Mouse (Mus musculus) liver, postnatal 0 days (tissue): ENCODE results near the gene Smpdl3b. TPM values are rescaled to one million over a fixed set of nuclear protein-coding genes. Genes with fewer than 3 reads are reported as not detected.
"Not testable (repeated sequence)": the region's sequence is repeated elsewhere in the genome, so short reads cannot be mapped to it uniquely, and the experiment has no call there.

Experiments
- ATAC-seq: fragments of 200-750 bp; cut with Nextera tagmentation; 2 replicates; pipeline ENCODE4 v1.8.0; 2017; ENCODE audit warnings: mild to moderate bottlenecking, moderate library complexity
- DNase-seq: peaks from one replicate; pipeline ENCODE4 v3.0.0-alpha.2; 2016
- H3K27ac ChIP-seq: fragments of 300-500 bp; sonication (generic); 2 replicates; pipeline ENCODE4 v1.5.1; 2014; ENCODE audit warnings: antibody characterized with exemption, moderate library complexity, mild to moderate bottlenecking, low read depth
- H3K27me3 ChIP-seq: fragments of 300-500 bp; sonication (generic); 2 replicates; pipeline ENCODE4 v1.6.1; 2014; ENCODE audit warnings: low read length, control low read depth, mixed read lengths; ENCODE audit not compliant: insufficient read depth
- H3K36me3 ChIP-seq: fragments of 300-500 bp; sonication (generic); replicated peaks from 2 replicates; pipeline ENCODE4 v1.6.1; 2014; ENCODE audit warnings: mild to moderate bottlenecking, control low read depth, low read length, moderate library complexity, mixed read lengths; ENCODE audit not compliant: insufficient read depth
- H3K4me1 ChIP-seq: fragments of 300-500 bp; sonication (generic); 2 replicates; pipeline ENCODE4 v1.6.1; 2014; ENCODE audit warnings: antibody characterized with exemption, mild to moderate bottlenecking, control low read depth; ENCODE audit not compliant: insufficient read depth
- H3K4me2 ChIP-seq: fragments of 300-500 bp; sonication (generic); 2 replicates; pipeline ENCODE4 v1.6.1; 2014; ENCODE audit warnings: low read depth, mild to moderate bottlenecking, low read length, moderate library complexity, mixed read lengths
- H3K4me3 ChIP-seq: fragments of 300-500 bp; sonication (generic); 2 replicates; pipeline ENCODE4 v1.5.1; 2014; ENCODE audit warnings: low read depth, low read length
- H3K9ac ChIP-seq: fragments of 300-500 bp; sonication (generic); replicated peaks from 2 replicates; pipeline ENCODE4 v1.6.1; 2014; ENCODE audit warnings: mild to moderate bottlenecking, moderate library complexity
- H3K9me3 ChIP-seq: fragments of 300-500 bp; sonication (generic); 2 replicates; pipeline ENCODE4 v1.6.1; 2016; ENCODE audit warnings: mild to moderate bottlenecking, control low read depth, low read length, mixed read lengths
- CTCF ChIP-seq: sonication (generic); IDR thresholded peaks from 2 replicates; pipeline ENCODE4 v1.5.1; 2016; ENCODE audit warnings: antibody characterized with exemption, low read depth
- EP300 ChIP-seq: IDR thresholded peaks from 2 replicates; pipeline ENCODE4 v1.6.1; 2016; ENCODE audit warnings: antibody characterized with exemption, low read depth, mild to moderate bottlenecking
- WGBS: fragments of 180-500 bp; shearing (Covaris S2); extraction: QIAGEN DNeasy Blood & Tissue Kit; methylation state at CpG from one replicate; pipeline ENCODE4 v1.1.7; 2014; ENCODE audit not compliant: insufficient replicate concordance; 5-methylcytosine and 5-hydroxymethylcytosine counted together
- polyA plus RNA-seq: library from polyadenylated mRNA; unstranded; fragments of >200 nt; fragmentation: Nextera tagmentation; extraction: Ambion mirVana; gene quantifications from 2 replicates; pipeline ENCODE4 v1.2.1, GENCODE M21; 2015

The Smpdl3b gene
- polyA plus RNA-seq, 1 experiment from 2014 or later: 0.34 TPM

DNA sequence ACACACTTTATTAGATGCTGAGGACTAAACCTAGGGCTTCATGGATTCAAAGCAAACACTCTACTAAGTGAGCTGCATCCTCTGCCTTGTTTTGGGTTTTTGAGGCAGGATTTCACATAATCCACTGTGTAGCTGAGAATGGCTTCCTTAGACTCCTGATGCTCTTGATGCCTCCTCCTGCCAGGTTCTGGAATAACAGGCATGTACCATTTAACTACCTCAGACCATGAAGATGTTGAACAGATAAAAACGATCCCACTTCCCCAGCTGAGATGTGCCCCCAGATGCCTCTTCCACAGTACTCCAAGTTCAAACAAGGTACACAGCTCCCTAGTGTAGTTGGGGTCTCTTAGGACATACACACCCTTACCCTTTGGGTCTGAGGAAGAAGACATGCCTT is 40.4 kb upstream of the Smpdl3b start:
- no peak for ATAC-seq
- Histone ChIP-seq H3K4me3 (no peak overlapping the region), H3K36me3 (no peaks in the 10 kb centered on the region), H3K27ac (0 out of 2 replicates have a peak overlapping the region, but pooled peaks have one; percentile 18), H3K4me1 (peaks cover 23% of the 10 kb centered on the region; the same call in 1 of the 2 replicates), H3K27me3 (peaks cover 9% of the 10 kb centered on the region; the same call in 1 of the 2 replicates), H3K9me3 (no peaks in the 10 kb centered on the region), H3K9ac (no peak overlapping the region), H3K4me2 (no peak overlapping the region)
- no peak for DNase-seq
- WGBS: 48% methylated on average over 1 of the region's 1 CpGs
- no peak for TF ChIP-seq EP300
- no peak for TF ChIP-seq CTCF

DNA sequence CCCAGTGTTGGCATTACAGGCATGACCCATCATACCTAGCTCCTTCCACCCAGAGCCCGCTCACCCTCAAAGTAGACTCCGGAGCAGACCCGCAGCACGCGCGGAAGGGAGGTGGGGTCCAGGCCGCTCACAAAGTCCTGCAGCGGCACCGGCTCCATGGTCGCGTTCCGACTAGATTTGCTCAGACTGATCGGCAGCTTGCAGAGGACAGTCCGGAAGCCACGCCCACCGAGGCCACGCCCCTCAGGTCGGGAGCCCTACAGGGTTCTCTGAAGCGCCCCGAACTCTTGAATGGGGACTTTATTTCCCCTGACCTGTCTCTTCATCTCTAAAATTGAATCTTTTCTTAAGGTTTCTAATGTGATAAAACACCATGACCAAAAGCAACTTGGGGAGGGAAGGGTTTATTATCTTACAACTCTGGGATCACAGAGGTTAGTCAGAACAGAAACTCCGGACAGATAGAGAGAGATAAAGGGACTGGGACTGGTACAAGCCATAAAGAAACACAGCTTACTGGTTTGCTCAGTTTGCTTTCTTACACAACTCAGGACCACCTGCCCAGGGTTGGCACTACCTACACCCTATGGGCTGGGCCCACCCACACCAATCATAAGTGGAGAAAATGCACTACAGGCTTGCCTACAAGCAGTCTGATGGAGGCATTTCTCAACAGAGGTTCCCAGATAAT is 39.3 kb upstream of the Smpdl3b start, which contains the start of gene Themis2:
TSS of gene Themis2 (minus strand) at position 192 of the 691 bp plus-strand sequence.
- Histone ChIP-seq H3K4me2 (peak within 1 kb of the TSS; percentile 74), H3K4me3 (peak within 1 kb of the TSS; percentile 57), H3K27ac (peak within 1 kb of the TSS; percentile 70), H3K27me3 (peaks cover 9% of the 10 kb centered on the region; the same call in 1 of the 2 replicates), H3K4me1 (peaks cover 14% of the 10 kb centered on the region; the same call in 1 of the 2 replicates), H3K9ac (peak within 1 kb of the TSS; percentile 63), H3K9me3 (no peaks in the 10 kb centered on the region), H3K36me3 (0 out of 2 replicates have a peak, but pooled peaks cover 3% of the 10 kb centered on the region)
- DNase-seq (peak; percentile 92), ATAC-seq (peak; percentile 68)
- WGBS: under 1% methylated on average over 21 of the region's 21 CpGs
- TF ChIP-seq EP300 (no peak), CTCF (no peak)

DNA sequence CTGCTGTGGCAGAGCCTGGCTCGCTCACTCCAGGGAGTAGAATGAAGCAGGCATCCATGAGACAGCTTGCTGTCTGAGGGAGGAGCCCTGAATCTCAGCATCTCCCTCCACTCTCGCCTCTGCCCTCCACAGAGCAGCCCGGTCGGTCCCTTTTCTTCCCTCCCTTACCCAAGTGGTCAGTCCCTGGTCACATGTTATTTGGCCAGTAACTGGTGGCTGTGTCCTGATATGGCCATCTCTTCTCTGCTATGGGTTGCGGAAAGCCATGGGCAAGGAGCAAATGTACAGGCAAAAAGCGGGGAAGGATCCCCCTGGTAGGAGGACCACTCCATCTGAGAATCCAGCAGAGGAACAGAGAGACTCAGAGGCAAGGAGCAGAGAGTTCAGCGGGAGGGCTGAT is 38.1 kb upstream of the Smpdl3b start:
- Histone ChIP-seq H3K4me3 (peak overlapping the region; percentile 57), H3K27ac (peak overlapping the region; percentile 70), H3K36me3 (0 out of 2 replicates have a peak, but pooled peaks cover 3% of the 10 kb centered on the region), H3K4me2 (peak overlapping the region; percentile 74), H3K9ac (peak overlapping the region; percentile 63), H3K9me3 (no peaks in the 10 kb centered on the region), H3K27me3 (peaks cover 9% of the 10 kb centered on the region; the same call in 1 of the 2 replicates), H3K4me1 (peaks cover 13% of the 10 kb centered on the region; the same call in 1 of the 2 replicates)
- 59% methylated on average over 7 of the region's 7 CpGs for WGBS
- TF ChIP-seq CTCF: no peak
- TF ChIP-seq EP300: no peak
- no peak for DNase-seq
- ATAC-seq: peak; percentile 9; the same call in 1 of the 2 replicates

DNA sequence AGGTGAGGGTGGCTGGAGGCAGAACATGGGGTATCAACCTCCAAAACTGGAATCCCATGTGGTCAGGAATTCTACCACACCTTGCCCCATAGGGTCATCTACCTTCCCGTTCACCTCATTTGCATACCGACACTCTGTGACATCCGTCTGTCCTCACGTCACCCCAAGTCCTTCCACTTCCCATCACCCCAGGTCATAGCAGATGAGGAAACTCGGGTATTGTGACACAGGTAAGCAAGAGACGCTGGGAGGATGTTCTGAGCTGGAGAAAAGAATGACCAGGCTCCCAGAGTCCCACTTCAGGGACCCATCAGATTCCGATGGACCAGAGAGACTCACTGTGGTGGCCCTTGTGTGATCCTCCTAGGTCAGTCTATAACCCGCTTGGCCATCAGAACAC is 37.7 kb upstream of the Smpdl3b start:
- DNase-seq (peak; percentile 50), ATAC-seq (peak; percentile 33)
- TF ChIP-seq CTCF (no peak), EP300 (no peak)
- Histone ChIP-seq H3K9ac (peak overlapping the region; percentile 63), H3K36me3 (0 out of 2 replicates have a peak, but pooled peaks cover 3% of the 10 kb centered on the region), H3K4me2 (peak overlapping the region; percentile 74), H3K27me3 (peaks cover 9% of the 10 kb centered on the region; the same call in 1 of the 2 replicates), H3K4me3 (peak overlapping the region; percentile 57), H3K9me3 (no peaks in the 10 kb centered on the region), H3K27ac (peak overlapping the region; percentile 72), H3K4me1 (peaks cover 13% of the 10 kb centered on the region; the same call in 1 of the 2 replicates)
- WGBS: 60% methylated on average over 8 of the region's 8 CpGs

DNA sequence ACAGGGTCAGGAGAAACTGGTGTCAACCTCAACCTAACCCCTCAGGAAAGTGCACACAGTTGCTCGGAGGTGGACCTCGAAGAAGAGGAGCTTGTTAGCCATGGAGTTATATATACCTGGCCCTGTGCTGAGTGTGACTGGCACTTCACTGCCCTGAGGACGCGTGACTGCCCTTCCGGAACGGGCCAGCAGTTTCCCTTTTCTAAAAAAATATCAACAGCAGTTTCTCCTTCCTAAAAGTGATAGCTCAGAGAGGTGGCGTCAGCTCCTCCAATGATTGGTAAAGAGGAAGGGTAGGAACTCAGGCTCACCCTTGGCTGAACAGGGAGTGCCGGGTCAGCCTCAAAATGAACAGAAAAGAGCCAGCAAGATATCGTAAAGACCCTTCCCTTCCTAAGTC is 37.0 kb upstream of the Smpdl3b start:
- Histone ChIP-seq H3K36me3 (0 out of 2 replicates have a peak, but pooled peaks cover 7% of the 10 kb centered on the region), H3K4me1 (peaks cover 13% of the 10 kb centered on the region; the same call in 1 of the 2 replicates), H3K27ac (peak overlapping the region; percentile 72), H3K4me3 (peak overlapping the region; percentile 57), H3K9me3 (no peaks in the 10 kb centered on the region), H3K9ac (no peak overlapping the region), H3K27me3 (peaks cover 9% of the 10 kb centered on the region; the same call in 1 of the 2 replicates), H3K4me2 (peak overlapping the region; percentile 74)
- TF ChIP-seq CTCF: no peak
- no peak; the same call in 1 of the 2 replicates for TF ChIP-seq EP300
- ATAC-seq (peak; percentile 58), DNase-seq (peak; percentile 43)
- 33% methylated on average over 9 of the region's 9 CpGs for WGBS

DNA sequence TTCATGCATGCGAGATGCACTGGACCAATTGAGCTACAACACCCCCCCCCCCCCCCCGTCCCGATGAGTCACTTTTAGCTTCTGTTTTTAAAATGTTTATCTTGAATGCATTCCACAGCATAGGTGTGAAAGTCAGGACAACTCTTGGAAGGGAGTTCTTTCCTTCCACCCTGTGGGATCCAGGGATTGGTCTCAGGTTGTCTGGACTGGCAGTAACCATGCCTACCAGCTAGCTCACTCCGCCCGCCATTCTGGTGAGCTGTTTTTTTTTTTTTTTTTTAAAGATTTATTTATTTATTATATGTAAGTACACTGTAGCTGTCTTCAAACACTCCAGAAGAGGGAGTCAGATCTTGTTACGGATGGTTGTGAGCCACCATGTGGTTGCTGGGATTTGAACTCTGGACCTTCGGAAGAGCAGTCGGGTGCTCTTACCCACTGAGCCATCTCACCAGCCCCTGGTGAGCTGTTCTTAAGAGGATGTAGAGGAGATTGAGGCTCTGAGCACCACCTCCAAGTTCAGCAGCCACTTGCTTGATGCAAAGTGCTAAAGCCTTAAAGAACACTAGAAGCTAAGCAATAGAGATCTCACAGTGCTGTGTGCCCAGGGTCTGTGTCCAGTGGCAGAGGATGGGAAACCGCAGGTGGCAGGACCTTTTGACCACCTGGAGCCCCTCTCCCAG is 36.4 kb upstream of the Smpdl3b start:
- H3K36me3 ChIP-seq, H3K27me3 ChIP-seq, DNase-seq, ATAC-seq, H3K9ac ChIP-seq, H3K9me3 ChIP-seq: not testable (repeated sequence)
- 76% methylated on average over 8 of the region's 9 CpGs for WGBS
- peaks cover 13% of the 10 kb centered on the region; the same call in 1 of the 2 replicates for H3K4me1 ChIP-seq
- peak overlapping the region; percentile 74 for H3K4me2 ChIP-seq
- H3K4me3 ChIP-seq: peak overlapping the region; percentile 57; the same call in 1 of the 2 replicates
- H3K27ac ChIP-seq: peak overlapping the region; percentile 57
